Mouse (Mus musculus) cerebellum, adult 9-10 months (tissue): Measurements from ENCODE around the gene Bpi.

Experiments used
- DNase-seq: peaks from one replicate; pipeline ENCODE4 v3.0.0; 2022

The Bpi gene

DNA sequence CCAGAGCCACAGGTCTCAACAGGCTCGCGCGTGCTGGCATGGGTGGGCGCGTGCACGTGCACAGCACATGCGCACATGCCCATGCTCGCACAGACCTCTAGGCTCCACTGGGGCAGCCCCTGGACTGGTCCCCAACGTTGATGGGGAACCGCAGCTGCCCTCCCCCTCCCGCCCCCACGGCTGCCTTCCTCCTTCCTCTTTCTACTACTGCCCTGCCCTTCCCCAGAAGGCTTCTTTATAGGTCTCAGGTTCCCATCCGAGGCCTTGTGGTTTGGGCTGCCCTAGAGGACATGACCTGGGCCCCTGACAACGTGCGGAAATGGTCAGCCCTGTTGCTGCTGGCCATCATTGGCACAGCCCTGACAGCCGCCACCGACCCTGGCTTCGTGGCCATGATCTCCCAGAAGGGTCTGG is at the start of gene Bpi:
Gene Bpi (plus strand): TSS at position 90 of the 414 bp plus-strand sequence.
- DNase-seq = no peak

- no peak for DNase-seq
Measured at GRCm38 (mm10) chr2:158209776-158210175, 48.1 kb upstream of the Bpi start.

- DNase-seq = no peak
Measured at GRCm38 (mm10) chr2:158210503-158210902, 47.4 kb upstream of the Bpi start.

DNA sequence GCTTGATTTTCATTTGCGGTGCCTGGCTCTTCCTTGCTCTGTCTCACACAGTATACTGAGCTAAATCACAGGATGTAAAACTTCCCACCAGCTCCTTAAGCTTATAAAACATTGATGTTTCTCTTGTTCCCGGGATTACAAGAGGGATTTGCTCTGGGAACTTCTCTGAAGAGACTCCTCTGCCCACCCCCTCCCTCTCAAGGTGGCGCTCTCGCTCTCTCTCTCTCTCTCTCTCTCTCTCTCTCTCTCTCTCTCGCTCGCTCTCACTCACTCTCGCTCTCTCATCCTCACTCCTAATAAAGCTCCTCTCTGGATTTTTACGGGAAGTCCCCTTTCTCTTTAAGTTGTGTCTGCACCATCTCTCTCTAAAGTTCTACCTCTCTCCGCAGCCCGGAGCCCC is 46.9 kb upstream of the Bpi start:
- no peak for DNase-seq

DNA sequence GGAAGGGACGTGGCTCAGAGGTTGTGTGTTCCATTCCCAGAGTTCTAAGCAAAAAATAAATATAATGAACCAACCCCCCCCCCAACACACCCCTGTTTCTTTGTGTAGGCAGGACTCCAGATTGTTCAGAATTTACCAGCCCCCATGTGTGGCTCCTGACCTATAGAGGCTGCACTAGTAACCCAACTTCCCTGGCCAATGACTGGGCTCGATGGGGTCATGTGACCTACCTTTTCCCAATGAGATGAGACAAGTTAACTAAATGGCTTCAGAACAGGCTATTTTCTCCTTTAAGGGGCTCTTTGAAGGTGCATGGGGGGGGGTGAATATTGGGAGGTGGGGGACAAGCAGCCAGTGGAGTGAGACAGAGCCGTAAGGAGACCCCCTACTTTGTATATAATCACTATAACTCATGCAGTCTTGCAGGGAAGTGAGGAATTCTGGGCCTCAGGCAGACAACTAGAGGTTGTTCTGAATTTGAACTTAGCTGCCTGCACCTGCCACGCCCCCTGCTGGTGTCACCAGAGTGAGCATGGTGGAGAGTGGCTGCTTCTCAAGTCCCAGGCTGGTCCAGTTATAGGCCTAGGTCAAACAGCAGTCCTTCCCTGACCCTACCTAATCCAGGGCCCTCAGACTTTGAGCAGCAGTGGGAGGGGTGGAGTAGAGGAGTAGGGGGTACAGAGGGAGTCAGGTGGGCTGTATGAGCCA is 46.0 kb upstream of the Bpi start:
- DNase-seq = no peak

- DNase-seq = peak; percentile 95
Measured at GRCm38 (mm10) chr2:158215283-158216117, 42.4 kb upstream of the Bpi start.

DNA sequence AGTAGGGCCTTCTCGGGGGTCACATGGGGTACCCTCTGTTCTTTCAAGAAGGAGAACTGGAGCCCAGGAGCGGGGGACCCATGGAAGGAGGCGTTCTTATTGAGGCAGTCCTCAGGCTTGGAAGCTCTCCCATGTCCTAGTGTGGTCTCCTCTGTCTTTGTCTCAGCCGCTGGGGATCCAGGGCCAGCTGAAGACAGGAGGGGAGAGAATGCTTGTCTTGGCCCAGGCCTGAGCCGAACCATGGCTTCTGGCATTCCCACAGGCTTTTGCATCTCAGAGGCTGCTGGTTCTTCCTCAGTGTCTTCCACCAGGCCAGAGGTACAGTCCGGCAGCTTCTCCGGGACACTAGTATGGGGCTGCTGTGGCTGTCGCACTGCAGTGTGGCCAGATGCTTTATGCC is 41.4 kb upstream of the Bpi start:
- peak; percentile 44 for DNase-seq

DNA sequence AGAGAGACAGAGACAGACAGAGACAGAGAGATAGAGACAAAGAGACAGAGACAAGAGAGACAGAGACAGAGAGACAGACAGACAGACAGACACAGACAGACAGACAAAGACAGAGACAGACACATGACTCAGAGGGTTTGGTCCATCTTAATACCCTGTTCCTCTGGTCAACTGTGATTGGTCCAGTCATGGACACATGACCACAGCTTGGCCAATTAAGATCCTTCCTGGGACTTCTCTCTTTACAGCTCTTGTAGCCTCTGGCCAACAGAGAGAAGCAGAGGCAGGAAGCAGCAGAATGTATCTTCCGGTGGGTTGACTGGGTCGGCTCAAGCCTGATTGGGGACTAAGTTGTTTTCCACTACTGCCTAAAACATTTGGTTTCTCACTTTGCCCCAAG is 38.3 kb upstream of the Bpi start:
- DNase-seq = no peak

DNA sequence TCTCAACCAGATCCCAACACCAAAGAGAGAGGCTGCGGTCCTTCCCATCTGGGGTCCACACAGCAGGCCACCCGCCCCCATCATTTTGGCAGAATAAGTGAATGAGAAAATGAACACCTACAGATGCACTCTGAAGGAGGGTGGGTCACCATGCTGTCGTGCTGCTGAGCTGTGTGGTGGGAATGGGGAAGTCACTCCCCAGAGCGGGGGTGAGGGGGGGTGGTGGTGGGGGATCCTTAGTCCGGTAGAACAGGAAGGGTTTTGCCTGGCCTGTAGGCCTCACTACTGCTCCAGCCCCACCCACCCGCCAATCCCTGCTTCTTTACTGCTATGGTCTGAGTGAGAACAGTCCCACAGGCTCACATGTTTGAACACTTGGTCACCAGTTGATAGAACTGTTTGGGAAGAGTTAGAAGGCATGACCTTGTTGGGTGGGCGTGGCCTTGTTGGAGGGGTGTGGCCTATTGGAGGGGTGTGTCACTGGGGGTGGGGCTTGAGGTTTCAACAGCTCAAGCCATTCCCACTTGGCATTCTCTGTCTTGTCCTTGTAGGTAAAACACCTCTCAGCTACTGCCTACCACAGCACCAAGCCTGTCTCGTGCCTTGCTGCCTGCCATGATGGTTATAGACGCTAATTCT is 36.3 kb upstream of the Bpi start:
- DNase-seq = no peak

DNA sequence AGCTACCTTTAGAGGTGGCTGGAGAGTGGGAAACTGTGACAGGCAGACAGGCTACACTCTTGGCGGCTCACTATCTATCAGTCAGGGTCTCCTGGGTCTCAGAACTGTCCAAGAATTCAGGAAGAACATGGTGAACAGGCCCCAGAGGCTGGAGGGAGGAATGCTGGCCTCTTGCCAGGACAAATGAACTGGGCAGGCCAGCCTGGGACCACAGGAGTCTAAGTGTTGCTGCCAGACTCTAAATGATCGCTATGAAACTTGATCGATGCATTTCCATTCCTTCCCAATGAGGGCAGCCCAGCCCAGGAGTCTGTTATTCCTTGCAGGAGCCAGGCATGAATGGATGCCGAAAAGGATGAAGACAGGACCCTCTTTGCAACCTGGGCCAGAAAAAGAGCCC is 35.2 kb upstream of the Bpi start:
- no peak for DNase-seq

DNA sequence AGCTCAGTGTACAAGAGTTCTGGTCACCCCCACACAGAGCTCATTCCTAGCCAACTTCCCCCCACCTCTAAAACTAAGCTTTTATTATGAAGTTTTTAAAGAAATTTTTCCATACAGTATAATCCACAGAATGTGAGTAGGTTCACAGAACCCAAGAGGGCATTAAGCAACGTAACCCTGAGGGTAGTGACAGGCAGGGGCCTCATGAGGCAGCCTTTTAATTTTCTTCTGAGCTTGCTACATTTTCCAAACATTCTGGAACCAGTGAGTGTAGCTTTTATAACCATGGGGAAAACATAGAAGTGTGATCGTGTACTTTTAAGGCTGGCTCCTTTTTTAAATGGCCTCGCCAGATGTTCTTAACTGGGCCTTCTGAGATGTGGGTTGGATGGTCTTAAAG is 34.4 kb upstream of the Bpi start:
- no peak for DNase-seq

- DNase-seq = no peak
Measured at GRCm38 (mm10) chr2:158225301-158225700, 32.6 kb upstream of the Bpi start.

GRCm38 (mm10) chr2:158228670-158229502 is 29.0 kb upstream of the Bpi start, which contains the start of gene D630003M21Rik:
D630003M21Rik (minus strand) TSS chr2:158229222.
- DNase-seq = no peak

GRCm38 (mm10) chr2:158229503-158229892 is 28.4 kb upstream of the Bpi start:
- no peak for DNase-seq

DNA sequence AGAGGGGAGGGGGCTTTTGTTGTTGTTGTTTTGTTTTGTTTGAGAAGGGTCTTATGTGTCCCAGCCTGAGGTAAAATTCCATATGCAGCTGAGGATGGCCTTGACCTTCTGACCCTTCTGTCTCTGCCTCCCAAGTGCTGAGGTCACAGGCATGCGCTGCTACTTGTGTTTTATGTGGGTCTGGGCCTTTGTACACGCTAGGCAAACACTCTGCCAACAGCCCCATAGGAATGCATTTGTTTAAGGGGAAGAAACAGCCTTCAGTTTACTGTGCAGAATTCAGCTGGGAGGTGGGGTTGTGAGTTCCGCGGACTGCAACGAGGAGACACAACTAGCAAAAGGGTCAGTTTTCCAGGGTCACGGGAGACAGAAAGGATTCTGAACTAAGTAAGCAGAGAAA is 27.3 kb upstream of the Bpi start:
- DNase-seq = no peak

DNA sequence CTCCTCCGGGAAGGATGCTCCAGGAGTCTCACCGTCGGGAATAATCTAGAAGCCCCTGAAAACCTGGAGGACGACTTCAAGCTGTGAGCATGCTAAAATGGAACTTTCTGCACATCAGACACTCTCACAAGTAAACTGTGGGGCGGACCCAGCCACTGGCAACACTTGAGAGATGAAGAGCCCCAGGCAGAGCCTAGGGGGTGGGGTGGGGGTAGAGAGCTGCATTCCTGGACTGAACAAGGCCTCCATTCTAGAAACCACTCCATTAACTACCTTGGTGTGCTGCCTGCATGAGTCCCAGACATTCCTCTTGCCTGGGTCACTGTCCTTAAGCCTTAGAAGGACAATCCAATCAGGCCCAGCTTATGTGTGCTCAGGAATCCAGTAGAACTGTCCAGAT is 26.8 kb upstream of the Bpi start:
- no peak for DNase-seq

GRCm38 (mm10) chr2:158232414-158232813 is 25.5 kb upstream of the Bpi start:
- no peak for DNase-seq

- DNase-seq = no peak
Measured at GRCm38 (mm10) chr2:158233106-158233505, 24.8 kb upstream of the Bpi start.

- no peak for DNase-seq
Measured at GRCm38 (mm10) chr2:158236698-158237097, 21.2 kb upstream of the Bpi start.

DNA sequence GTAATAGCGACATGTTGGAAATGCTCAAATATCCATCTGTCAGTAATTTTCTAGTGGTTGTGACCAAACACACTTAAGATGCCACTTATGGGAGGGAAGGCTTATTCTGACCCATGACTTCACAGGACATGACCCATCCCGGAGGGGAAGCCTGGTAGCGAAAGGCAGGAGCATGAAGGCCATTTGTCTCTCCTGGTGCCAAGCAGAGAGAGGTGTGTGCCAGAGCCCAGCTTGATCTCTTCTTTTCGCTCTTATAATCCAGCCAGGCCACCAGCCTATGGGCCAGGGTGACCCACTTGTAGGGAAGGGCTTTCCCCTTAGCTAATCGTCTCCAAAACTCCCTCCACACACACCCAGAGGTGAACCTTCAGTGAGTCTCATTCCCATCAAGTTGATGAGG is 19.8 kb upstream of the Bpi start:
- peak; percentile 48 for DNase-seq

- no peak for DNase-seq
Measured at GRCm38 (mm10) chr2:158241126-158241738, 16.7 kb upstream of the Bpi start.

DNA sequence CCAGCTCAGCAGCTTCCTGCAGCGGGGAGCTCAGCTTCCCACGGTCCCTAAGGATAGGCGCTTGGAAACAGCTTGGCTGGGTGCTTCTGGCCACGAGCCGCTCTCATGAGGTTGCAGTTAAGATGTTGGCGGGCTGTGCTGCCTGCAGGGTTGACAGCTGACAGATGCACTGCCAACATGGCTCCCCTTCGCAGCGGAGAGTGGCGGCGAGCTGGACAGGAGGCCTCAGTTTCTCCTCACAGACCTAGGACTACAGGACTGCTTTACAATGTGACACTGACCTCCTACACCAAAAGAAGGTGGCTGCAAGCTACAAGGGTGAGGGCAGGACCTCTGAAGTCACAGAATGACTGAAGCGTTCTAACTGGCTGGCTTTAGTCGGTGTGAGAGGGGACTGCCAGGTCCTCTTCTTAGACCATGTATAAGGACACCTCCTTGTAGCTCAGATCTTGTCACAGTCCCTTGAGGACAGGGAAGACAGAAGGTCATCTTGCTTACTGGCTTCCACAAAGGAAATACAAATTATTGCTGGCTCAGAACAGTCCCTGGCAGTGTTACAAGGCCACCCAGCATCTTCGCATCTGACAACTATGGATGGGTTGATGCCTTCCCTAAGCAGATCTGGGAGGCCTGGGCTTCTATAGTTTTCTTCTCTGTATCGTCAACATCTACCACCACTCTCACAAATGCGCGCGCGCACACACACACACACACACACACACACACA is 15.6 kb upstream of the Bpi start:
- DNase-seq = peak; percentile 83
